Mouse (Mus musculus) adrenal gland (tissue): ENCODE data around the gene Calm1.
"Not testable (repeated sequence)": the region's sequence is repeated elsewhere in the genome, so short reads cannot be mapped to it uniquely, and the experiment has no call there.

Source experiments
- intact Hi-C: fragments of 180-260 bp; cut with DNase I; formaldehyde crosslinking; loops from one replicate; pipeline ENCODE4 v1.15.1; 2025

Calm1 gene

DNA sequence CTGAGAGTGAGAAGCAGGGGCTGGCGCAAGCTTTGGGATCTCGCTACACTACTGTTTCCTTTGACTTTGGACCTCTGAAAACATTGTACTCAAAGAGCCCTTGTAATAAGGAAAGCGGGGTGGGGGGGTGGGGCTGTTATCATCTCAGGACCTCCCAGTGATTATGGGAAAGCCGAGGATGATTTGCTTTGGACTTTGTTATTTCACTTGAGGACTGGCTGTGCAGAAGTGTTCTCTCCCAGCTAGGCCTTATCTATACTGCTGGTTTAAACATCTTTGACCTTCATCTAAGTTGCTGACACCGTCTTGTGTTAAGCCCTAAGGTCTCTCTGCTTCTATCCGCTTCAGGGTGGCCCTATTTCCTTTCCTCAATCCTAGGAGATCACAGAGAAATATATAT, 8.4 kb upstream of the Calm1 start:
- intact Hi-C loops, result no loop called here

DNA sequence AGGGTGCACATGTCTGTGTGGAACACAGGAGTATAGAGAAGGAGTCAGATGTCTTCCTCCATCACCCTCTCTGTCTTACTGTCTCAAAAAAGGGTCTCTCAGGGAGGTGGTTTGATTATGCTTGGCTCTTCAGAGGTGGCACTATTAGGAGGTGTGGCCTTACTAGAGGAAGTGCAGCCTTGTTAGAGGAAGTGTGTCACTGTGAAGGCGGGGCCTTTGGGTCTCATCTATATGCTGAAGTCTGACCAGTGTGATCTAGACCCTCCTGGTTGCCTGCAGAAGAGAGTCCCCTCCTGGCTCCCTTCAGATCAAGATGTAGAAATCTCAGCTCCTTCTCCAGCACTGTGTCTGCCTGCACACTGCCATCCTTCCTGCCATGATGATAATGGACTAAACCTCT, 5.1 kb upstream of the Calm1 start:
- intact Hi-C loops, result no loop called here

DNA sequence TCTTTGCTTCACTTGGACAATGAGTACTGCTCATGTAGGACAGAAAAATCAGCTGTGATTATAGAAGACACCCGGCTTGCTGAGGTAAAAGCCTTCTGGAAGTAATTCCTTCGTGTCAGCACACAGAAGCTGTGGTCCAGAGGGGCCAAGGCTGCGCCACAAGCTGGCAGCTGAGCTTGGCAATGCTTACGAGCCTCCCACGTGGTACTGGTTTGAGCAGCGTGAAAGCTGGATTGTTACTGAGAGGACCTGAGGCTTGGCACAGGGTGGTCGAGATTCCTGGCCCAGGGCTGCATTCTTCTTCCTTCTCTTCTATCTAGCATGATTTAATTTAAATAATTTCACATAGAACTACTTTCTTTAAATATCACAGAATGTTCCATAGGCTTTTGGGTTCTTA, 2.4 kb upstream of the Calm1 start:
- intact Hi-C loops, result loop anchor here (5.0 kb wide), 2 partner anchors 64 to 226 kb away; no protein-coding TSS in a partner anchor

DNA sequence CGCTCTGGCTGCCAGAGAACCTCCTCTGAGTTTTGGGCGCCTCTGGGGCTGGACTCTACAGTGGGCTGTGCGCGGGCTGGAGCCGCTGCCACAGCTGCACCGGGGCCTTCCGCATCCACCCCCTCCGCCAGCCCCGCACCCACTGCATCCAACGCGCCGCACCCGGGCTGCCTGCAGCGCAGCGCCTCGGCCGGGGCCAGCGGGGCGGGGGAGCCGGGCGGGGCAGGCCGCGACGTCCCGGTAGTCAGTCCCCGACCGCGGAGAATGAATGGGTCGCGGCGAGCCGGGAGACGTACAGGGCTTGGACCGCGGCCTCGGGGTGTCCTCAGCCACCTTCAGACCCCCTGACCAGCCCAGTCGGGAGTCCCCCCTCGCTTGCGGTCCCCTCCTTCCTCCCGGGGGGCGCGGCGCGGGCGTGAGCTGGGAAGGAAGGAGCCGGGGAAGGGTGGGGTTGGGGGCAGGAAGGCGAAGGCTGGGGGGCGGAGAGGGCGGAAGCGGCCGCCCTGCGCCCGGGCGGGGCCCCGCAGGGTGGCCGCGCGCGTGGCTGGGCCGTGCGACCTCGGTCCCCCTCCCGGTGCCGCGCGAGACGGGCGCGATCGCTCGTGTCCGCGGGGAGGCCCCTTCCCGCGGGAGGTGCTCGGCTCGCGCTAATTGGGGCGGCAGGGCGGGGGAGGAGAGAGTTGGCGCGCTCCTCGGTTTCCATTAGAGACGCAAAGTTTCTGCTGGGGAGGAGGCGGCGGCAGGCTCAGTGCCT, 833 bp downstream of the Calm1 start:
- intact Hi-C loops, result loop anchor here (5.0 to 10.0 kb wide), 4 partner anchors 68 to 375 kb away; no protein-coding TSS in a partner anchor

DNA sequence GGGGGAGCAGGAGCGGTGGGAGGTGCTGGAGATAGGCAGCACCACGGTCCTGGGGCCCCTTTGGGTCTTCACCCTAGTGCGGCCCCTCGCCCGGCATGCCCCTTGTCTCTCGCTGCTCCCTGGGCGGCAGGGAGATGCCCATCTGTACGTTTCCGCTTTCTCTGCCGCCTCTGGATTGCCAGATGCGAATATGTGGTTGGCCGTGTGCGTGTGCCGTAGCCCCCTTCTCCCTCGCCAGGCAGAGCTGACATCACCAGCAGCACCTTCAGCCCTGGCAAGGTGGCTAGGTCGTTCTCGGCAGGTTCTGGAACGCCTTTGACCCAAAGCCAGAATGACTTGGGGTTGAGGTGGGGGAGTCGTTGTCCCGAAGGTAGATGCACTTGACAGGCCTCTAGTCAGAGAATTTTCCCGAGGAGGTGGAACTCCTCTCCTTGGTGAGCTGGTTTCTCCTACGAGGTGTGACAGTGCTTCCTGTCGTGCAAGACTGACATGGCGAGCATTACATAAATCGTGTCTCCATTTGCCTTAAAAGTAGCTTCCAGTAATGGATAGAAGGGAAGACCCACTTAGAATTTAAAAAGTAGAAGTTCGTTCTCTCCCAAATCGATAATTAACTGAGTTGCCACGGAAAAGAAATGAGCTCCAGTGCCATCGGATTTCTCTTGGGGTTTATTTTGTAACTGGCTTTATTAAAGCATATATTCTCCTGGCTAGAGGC, 1.6 kb downstream of the Calm1 start:
- intact Hi-C loops, result loop anchor here (5.0 to 10.0 kb wide), 2 partner anchors 136 to 374 kb away; no protein-coding TSS in a partner anchor

DNA sequence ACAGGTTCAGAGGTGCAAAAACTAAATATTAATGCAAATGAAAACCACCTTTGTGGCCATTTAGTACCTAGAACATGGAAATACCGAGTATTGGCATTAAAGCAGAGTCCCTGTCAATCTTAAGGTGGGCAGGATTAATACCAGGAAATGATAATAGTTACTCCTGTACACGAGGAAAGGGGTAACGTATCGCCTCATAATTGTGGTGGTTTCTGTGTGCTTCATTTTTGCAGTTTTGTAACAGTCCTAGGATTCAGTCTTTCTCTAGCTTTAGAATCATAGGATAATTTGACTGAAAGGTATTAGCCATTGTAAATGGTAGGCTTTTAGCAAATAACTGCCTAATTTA, 2.1 kb downstream of the Calm1 start:
- intact Hi-C loops, result loop anchor here (5.0 to 10.0 kb wide), 2 partner anchors 136 to 373 kb away; no protein-coding TSS in a partner anchor

DNA sequence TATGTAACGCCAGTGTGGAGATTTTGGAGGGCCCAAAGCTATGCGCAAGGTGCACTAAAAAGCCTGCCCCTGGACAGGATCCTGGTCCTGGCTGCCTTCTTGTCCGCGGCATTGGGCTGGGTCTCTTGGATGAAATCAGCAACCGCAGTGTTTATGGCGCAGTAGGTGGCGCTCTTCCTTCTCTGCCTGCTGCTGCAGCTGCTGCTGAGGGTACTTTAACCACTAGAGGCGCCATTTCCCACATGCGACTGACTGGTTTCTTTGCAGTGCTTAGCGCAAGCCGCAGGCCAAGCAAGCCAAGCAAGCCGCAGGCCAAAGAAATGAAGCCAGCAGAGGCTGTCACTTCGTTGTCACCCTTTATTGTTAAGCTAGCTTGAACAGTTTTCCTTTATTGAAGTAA, 2.6 kb downstream of the Calm1 start:
- intact Hi-C loops, result loop anchor here (5.0 to 10.0 kb wide), 2 partner anchors 135 to 373 kb away; no protein-coding TSS in a partner anchor

DNA sequence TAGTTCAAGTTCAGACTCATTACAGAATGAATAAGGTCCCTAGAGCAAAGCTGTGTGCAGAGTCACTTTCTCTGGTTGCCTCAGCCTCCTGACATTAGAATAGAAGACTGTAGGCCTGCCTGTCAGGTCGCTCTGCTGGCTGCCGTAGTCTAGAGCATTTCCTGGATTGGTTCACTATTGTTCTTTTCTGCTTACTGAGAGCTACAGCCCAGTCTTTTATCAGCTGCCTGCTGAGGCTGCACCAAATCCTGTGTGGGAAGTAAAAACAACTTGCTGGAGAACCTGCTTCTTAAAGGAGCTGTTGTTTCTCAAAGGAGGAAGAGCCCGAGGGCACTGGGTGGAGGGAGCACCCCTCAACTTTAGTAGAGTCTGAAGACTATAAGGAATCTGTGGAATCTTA, 4.5 kb downstream of the Calm1 start:
- intact Hi-C loops, result loop anchor here (5.0 to 10.0 kb wide), 2 partner anchors 134 to 371 kb away; no protein-coding TSS in a partner anchor

DNA sequence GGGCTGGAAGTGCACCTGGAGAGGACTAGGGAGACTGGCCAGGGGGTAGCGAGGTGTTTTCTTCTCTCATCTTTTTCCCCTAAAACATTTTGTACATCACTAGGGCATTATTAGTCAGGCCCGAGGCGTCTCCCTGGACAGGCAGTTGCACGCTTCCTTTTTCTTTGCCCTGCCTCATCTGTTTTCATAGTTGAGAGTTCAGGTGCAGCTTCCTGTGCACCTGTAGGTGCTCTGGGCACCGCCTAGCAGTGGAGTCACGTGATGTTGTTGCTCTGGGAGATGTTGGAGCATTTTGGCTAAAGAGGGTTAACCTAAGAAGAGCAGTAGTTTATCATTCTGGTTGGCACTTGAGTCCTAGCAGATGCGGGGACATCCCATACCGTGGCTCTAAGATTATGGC, 5.9 kb downstream of the Calm1 start:
- intact Hi-C loops, result loop anchor here (5.0 to 10.0 kb wide), 2 partner anchors 67 to 370 kb away; no protein-coding TSS in a partner anchor

DNA sequence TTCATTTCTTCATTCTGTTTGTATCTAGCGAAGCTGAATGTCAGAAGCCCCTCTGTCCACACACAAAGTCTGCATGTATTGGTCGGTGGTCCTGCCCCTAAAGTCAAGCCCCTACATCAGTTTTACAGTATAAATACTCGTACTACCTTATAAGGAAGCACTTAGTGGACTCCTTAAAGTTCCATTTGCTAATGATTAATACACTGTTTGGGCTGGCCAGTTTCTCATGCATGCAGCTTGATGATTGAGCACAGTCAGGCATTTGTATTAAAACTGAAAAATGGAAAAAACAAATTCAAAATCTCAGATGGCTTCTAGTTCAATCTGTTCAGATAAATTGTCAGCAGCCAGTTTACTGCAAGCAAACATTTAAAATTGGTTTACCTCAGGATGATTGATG, 7.3 kb downstream of the Calm1 start:
- intact Hi-C loops, result loop anchor here (5.0 to 10.0 kb wide), 2 partner anchors 66 to 368 kb away; no protein-coding TSS in a partner anchor

DNA sequence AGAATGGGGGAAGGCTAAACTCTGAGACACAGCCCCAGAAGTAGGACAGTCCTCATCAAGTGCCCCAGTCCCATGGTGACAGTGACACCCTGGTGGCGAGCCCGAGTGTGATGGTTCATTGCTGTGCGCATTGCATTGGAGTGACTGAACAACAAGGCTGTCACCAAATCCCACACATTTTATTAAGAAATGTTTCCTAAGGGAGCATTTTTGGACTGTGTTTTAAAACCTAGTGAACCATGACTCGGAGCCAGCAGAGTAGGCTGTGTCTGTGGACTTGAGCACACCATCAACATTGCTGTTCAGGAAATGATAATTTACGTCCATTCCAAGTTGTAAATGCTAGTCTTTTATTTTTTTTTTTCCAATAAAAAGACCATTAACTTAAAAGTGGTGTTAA, 7.7 kb downstream of the Calm1 start:
- intact Hi-C loops, result loop anchor here (5.0 to 10.0 kb wide), 2 partner anchors 65 to 368 kb away; no protein-coding TSS in a partner anchor

DNA sequence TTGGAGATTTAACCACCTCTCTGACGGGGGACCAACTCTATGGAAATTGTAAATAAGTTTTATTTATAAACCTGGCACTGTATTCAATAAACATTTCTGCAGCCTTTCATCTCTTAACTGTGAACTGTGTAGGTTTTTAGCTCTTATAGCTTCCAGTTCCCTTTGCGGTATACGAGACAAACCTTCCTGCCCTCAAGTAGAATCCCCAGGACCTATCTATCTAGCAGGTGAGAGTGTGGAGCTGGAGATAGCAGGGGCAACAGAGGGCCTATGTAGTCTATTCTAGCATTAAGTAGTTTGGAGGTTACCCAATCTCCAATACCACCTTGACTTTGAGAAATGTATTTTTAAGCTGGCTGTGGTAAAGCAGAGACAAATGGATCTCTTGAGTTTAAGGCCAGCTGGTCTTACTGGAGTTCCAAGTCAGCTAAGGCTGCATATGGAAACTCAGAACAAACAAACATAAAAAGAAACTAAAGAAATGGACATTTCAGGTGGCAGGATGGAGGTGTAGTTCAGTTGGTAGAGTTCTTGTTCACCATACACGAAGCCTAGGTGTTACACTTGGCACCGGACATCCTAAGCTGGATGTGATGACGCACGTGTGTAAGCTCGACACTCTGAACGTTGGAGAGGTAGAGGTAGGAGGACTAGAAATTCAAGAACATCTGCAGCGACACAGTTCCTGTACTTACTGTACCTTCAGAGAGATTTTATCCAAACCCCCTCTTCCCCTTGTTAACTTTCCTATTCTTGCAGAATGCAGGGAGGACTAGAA, 10.7 kb downstream of the Calm1 start:
- intact Hi-C loops, result loop anchor here (5.0 to 10.0 kb wide), 2 partner anchors 62 to 365 kb away; no protein-coding TSS in a partner anchor

DNA sequence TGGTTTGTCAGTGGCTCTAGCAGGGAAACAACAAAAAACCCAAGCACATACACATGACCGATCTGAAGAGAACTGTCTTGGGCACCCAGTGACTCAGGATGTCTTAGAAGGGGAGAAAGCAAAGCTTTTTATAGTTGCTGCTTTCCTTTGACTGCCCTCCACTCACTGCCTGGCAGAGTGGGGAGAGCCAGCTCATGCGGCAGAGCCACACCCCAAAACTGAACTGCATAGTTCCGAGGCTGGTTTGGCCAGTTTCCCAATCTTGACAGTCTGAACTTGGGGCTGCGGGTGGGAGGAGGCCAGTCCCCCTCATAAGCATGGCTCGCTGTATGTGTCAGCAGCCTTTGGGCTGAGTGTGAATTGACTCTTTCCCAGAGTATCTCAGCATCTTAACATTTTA, 11.7 kb downstream of the Calm1 start:
- intact Hi-C loops, result no loop called here

DNA sequence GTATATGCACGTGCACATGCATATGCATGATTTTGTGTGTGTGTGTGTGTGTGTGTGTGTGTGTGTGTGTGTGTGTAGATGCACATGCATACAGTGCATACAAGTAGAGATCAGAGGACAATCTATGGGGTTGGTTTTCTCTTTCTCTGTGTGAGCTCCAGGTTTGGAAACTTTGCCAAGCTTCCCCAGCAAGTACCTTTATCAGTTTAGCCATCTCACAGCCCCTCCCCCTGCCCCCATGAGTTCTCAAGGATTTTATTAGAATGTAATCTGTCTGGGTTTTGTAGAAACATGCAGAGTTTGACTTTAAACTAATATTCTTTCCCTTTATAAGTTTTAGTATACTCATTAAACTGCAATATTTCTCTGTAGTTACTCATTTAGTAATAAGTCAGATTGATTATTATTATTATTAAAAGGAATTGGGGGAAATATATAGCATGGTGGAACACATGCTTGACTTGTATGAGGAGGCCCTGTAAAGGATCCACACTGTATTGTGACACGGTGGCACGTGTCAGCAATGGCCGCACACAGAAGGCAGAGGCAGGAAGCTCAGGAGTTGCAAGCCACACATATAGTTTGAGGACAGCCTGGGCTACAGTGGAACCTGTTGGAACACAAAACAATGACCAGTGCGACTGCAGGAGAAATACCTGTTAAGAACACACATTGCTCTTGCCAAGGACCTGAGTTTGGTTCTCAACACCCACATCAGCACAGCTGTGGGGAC, 12.4 kb downstream of the Calm1 start:
- intact Hi-C loops, result no loop called here

DNA sequence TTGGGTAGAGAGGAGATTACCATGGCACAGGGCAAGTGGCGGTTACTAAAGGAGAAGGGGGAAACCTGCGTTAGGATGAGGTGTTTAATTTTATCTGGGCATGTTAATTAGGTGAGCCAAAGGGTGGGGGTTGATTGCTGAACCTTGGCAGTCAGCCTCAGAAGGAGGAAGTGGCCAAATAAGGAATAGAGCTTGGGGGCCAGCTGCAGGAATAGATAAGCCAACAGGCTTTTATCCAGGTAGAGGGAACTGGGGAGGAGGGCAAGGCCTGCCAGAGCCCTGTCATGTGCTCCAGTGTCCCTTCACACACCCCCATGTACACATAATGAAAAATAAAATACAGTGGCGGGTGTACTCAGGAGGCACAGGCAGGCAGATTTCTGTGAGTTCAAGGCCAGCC, 13.2 kb downstream of the Calm1 start:
- intact Hi-C loops, result no loop called here

DNA sequence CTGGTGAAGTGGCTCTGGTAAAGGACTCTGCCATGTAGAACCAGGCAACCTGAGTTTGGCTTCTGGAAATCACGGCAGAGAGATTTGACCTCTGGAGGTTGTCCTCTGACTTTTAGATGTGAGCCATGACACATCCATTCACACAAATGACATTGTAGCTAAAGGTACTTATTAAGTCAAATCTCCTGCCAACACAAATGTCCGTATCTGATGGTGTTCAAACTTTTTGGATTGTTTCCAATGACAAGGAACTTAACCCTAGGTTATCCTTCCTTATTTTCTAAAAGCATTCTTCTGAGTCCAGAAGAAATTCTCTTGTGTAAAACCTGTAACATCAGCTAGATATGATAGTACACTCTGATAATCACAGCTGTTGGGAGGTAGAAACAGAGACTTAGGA, 13.9 kb downstream of the Calm1 start:
- intact Hi-C loops, result no loop called here

DNA sequence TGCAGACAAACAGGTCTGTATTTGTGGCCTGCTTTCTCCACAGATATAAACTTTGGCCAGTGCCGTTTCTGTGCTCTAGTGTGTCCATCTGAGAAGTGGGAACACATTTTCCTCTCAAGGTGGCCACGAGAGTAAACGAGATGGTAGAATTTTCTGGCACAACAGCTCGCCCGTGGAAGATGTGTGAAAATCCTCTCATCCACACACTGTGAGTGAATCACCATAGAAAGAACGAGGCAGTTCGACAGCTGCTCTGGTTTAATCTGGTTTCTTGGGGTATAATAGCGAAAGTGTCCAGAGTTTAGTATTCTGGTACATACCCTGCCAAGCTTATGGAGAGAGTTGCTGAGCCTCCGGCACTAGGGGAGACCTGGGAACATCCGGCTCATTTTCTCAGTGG, 14.9 kb downstream of the Calm1 start:
- intact Hi-C loops, result no loop called here

DNA sequence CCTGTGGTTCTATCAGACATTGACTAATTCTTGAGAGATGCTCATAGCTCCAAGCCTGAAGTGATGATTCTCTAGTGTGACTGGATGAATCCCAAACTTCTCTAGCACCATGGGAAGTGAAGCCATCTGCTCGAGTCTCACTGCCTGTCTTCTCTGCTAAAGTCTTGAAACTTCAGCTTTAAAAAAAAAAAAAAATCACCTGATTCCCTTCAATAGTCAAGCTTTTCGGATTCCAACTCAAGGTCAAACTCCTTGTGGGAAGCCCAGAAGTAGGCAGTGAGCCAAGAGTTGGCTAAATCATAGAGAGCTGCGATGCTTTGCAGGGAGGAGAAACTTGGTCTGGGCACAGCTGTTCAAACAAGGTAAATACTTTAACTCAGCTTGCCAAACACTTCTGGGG, 15.5 kb downstream of the Calm1 start:
- intact Hi-C loops, result no loop called here

DNA sequence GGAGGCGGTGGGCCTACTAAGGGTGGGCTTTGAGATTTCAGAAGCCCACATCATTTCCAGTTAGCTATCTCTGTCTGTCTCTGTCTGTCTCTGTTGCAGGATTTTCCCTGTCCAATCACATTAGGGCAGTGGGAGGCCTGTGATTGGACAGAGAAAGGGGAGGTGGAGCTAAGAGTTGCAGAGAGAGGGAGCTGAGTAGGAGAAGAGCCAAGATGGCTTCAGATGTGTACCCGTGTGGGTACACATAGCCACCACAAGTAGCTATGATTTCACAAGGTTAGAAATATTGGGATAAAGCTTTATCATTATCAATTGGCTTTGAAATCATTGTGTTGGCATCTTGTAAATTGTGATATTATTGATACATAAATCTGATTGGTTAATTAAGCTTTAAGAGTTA, 17.9 kb downstream of the Calm1 start:
- intact Hi-C loops, result not testable (repeated sequence)

DNA sequence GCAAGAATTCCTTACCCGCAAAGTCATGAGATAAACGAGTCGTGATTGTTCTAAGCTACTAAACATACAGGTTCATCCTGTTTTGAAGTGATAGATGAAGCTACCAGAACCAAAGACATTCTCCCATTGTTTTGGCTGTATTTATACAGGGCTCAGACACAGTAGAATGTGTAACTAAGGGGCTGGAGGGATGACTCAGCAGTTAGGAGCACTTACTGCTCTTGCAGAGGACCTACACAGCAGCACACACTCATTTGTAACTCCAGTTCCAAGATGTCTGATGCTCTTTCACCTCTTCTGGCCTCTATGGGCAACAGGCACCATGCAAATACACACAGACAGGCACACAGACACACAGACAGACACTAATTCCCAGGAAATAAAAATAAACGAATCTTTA, 20.8 kb downstream of the Calm1 start:
- intact Hi-C loops, result no loop called here
